Mouse (Mus musculus) urinary bladder, postnatal 10 days (tissue): ENCODE data around the gene Vegfa.

Experiments
- DNase-seq: peaks from one replicate; pipeline ENCODE4 v3.0.0; 2022; ENCODE audit warnings: low spot score

The Vegfa gene

GRCm38 (mm10) chr17:46025927-46026668 lies 6.1 kb downstream of the Vegfa start:
- DNase-seq = no peak

GRCm38 (mm10) chr17:46025207-46025606 lies 7.0 kb downstream of the Vegfa start:
- DNase-seq = no peak

GRCm38 (mm10) chr17:46024192-46024591 lies 8.0 kb downstream of the Vegfa start:
- DNase-seq = no peak

- DNase-seq = no peak
Observed at GRCm38 (mm10) chr17:46023572-46023971, 8.6 kb downstream of the Vegfa start.

- no peak for DNase-seq
Observed at GRCm38 (mm10) chr17:46022934-46023333, 9.2 kb downstream of the Vegfa start.

GRCm38 (mm10) chr17:46022427-46022826 lies 9.7 kb downstream of the Vegfa start:
- no peak for DNase-seq

- no peak for DNase-seq
Observed at GRCm38 (mm10) chr17:46021760-46022159, 10.4 kb downstream of the Vegfa start.

GRCm38 (mm10) chr17:46021173-46021572 lies 11.0 kb downstream of the Vegfa start:
- DNase-seq = no peak

- DNase-seq = no peak
Observed at GRCm38 (mm10) chr17:46020579-46020978, 11.6 kb downstream of the Vegfa start.

- DNase-seq = no peak
Observed at GRCm38 (mm10) chr17:46018736-46019004, 13.5 kb downstream of the Vegfa start.

GRCm38 (mm10) chr17:46017946-46018735 lies 14.0 kb downstream of the Vegfa start:
- DNase-seq = no peak

GRCm38 (mm10) chr17:46016617-46017016 lies 15.6 kb downstream of the Vegfa start:
- no peak for DNase-seq

GRCm38 (mm10) chr17:46015967-46016366 lies 16.2 kb downstream of the Vegfa start:
- no peak for DNase-seq

GRCm38 (mm10) chr17:46014935-46015334 lies 17.2 kb downstream of the Vegfa start:
- no peak for DNase-seq

GRCm38 (mm10) chr17:46013549-46013948 lies 18.6 kb downstream of the Vegfa start:
- DNase-seq = no peak

- DNase-seq = no peak
Observed at GRCm38 (mm10) chr17:46012211-46012610, 20.0 kb downstream of the Vegfa start.

- DNase-seq = no peak
Observed at GRCm38 (mm10) chr17:46010462-46010861, 21.7 kb downstream of the Vegfa start.

- no peak for DNase-seq
Observed at GRCm38 (mm10) chr17:46009182-46009581, 23.0 kb downstream of the Vegfa start.

GRCm38 (mm10) chr17:46005458-46005857 lies 26.7 kb downstream of the Vegfa start:
- no peak for DNase-seq

- no peak for DNase-seq
Observed at GRCm38 (mm10) chr17:46004482-46004881, 27.7 kb downstream of the Vegfa start.

- DNase-seq = no peak
Observed at GRCm38 (mm10) chr17:46003717-46004481, 28.3 kb downstream of the Vegfa start.

- DNase-seq = no peak
Observed at GRCm38 (mm10) chr17:45999366-45999940, 32.7 kb downstream of the Vegfa start.

- no peak for DNase-seq
Observed at GRCm38 (mm10) chr17:45998363-45998762, 33.8 kb downstream of the Vegfa start.
